Mouse (Mus musculus) lung, postnatal 0 days (tissue): Measurements from ENCODE around the gene Gm47995.
"Not testable (repeated sequence)": the region's sequence is repeated elsewhere in the genome, so short reads cannot be mapped to it uniquely, and the experiment has no call there.

ENCODE experiments used
- CTCF ChIP-seq: IDR thresholded peaks from 2 replicates; pipeline ENCODE4 v1.5.1; 2016; ENCODE audit warnings: antibody characterized with exemption, mild to moderate bottlenecking
- EP300 ChIP-seq: IDR thresholded peaks from 2 replicates; pipeline ENCODE4 v1.6.1; 2016; ENCODE audit warnings: antibody characterized with exemption, mild to moderate bottlenecking, control low read depth

DNA sequence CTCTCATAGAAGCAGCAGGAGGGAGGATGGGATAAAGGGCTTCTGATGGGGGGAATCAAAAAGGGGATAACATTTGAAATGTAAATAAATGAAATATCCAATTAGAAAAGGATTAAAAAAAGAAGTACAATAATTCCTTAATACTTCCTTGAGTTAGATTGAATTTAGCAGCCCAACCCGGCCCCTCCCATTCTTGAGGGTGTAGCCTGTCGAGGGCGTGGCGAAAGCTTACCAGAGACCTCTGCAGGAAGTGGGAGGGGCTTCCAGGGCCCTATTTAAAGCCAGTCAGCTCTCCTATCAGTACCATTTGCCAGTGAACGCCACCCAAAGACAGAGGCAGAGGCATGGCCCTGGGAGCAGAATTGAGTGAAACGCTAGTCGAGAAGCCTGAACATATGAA lies 16.0 kb upstream of the Gm47995 start, which contains the start of gene Gm47985:
- TF ChIP-seq CTCF, EP300: not testable (repeated sequence)
